Mouse (Mus musculus) hindbrain, embryonic 16.5 days (tissue): ENCODE measurements around the gene Icam1. TPM values are rescaled to one million over a fixed set of nuclear protein-coding genes. Genes with fewer than 3 reads are reported as not detected.

Experiments
- ATAC-seq: fragments of 200-750 bp; cut with Nextera tagmentation; 2 replicates; pipeline ENCODE4 v1.8.0; 2017; ENCODE audit warnings: moderate TSS enrichment, moderate library complexity
- H3K27ac ChIP-seq: fragments of 300-500 bp; sonication (generic); 2 replicates; pipeline ENCODE4 v1.5.1; 2014; ENCODE audit warnings: low read depth, mild to moderate bottlenecking, control low read depth, low read length, moderate library complexity
- H3K27me3 ChIP-seq: fragments of 300-500 bp; sonication (generic); replicated peaks from 2 replicates; pipeline ENCODE4 v1.6.1; 2014; ENCODE audit warnings: low read length; ENCODE audit not compliant: control insufficient read depth, insufficient read depth
- H3K36me3 ChIP-seq: fragments of 300-500 bp; sonication (generic); 2 replicates; pipeline ENCODE4 v1.6.1; 2014; ENCODE audit warnings: mild to moderate bottlenecking, low read length, moderate library complexity, mixed read lengths; ENCODE audit not compliant: control insufficient read depth, insufficient read depth
- H3K4me1 ChIP-seq: fragments of 300-500 bp; sonication (generic); 2 replicates; pipeline ENCODE4 v1.6.1; 2014; ENCODE audit warnings: low read depth, low read length; ENCODE audit not compliant: control insufficient read depth, insufficient read depth
- H3K4me2 ChIP-seq: fragments of 300-500 bp; sonication (generic); 2 replicates; pipeline ENCODE4 v1.6.1; 2014; ENCODE audit warnings: mild to moderate bottlenecking, low read length, control low read depth, moderate library complexity
- H3K4me3 ChIP-seq: fragments of 300-500 bp; sonication (generic); 2 replicates; pipeline ENCODE4 v1.5.1; 2014; ENCODE audit warnings: mild to moderate bottlenecking, low read length, control low read depth, moderate library complexity
- H3K9ac ChIP-seq: fragments of 300-500 bp; sonication (generic); 2 replicates; pipeline ENCODE4 v1.6.1; 2014; ENCODE audit warnings: low read depth, mild to moderate bottlenecking, control low read depth, low read length, moderate library complexity
- H3K9me3 ChIP-seq: fragments of 300-500 bp; sonication (generic); 2 replicates; pipeline ENCODE4 v1.6.1; 2014; ENCODE audit warnings: mild to moderate bottlenecking, low read length, moderate library complexity; ENCODE audit not compliant: control insufficient read depth
- WGBS: fragments of 180-500 bp; shearing (Covaris S2); extraction: QIAGEN DNeasy Blood & Tissue Kit; methylation state at CpG from one replicate; pipeline ENCODE4 v1.1.7; 2014; 5-methylcytosine and 5-hydroxymethylcytosine counted together
- polyA plus RNA-seq: library from polyadenylated mRNA; unstranded; fragments of >200 nt; fragmentation: Nextera tagmentation; extraction: Ambion mirVana; gene quantifications from 2 replicates; pipeline ENCODE4 v1.2.1, GENCODE M21; 2015

Icam1 gene
- polyA plus RNA-seq, 1 experiment from 2014 or later = 3.4 TPM

DNA sequence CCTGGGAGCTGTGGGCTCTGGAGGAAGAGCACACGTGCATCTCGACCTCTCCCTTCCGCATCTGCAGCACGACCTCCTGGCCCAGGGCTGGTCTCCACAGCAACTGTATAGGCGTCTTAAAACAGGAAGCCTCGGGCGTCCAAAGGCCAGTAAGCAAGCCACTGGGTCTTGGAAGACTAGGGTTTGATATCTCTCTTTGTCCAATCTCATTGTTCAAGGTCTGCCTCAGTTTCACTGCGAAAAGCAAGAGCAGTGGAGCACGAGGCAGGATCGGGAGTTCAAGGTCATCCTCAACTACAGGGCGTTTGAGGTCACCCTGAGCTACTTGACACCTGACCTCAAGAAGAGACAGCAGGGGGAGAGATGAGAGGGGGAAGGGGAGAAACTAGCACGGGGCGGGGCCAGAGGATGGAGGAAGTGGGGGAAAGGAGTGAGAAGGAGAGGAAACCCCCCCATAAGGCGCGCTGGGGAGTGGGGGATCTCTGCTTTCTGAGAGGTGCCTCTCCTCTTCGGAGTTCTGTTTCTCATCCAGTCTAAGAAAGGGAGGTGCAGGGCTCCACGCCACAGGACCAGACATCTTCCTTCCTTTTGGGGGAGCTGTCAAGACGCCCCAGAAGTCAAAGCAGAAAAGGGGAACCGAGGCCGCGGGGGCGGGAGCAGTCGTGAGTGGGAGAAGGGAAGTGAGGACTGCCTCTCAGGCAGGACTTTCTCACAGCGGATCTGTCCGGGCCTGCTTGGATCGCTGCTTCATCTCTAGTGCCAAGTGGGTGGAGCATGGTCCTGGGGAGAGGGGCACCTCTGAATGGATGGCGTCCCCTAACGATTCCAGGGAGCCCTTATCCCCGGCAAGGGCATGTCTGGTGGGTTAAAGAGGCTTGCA, 854 bp upstream of the Icam1 start:
- peak overlapping the region; percentile 8; the same call in 1 of the 2 replicates for H3K9ac ChIP-seq
- no peaks in the 10 kb centered on the region for H3K9me3 ChIP-seq
- H3K36me3 ChIP-seq = no peaks in the 10 kb centered on the region
- H3K4me1 ChIP-seq = no peaks in the 10 kb centered on the region
- no peak for ATAC-seq
- peaks cover 39% of the 10 kb centered on the region for H3K27me3 ChIP-seq
- peak overlapping the region; percentile 42 for H3K4me2 ChIP-seq
- 3% methylated on average over 29 of the region's 29 CpGs for WGBS
- H3K4me3 ChIP-seq = peak overlapping the region; percentile 19
- no peak overlapping the region for H3K27ac ChIP-seq

GRCm38 (mm10) chr9:21016331-21017176, 769 bp downstream of the Icam1 start:
- no peak for ATAC-seq
- peak overlapping the region; percentile 19; the same call in 1 of the 2 replicates for H3K4me3 ChIP-seq

GRCm38 (mm10) chr9:21017177-21017575, 1.4 kb downstream of the Icam1 start:
- Histone ChIP-seq H3K4me3 (no peak overlapping the region), H3K9ac (no peak overlapping the region), H3K27me3 (peaks cover 39% of the 10 kb centered on the region), H3K36me3 (no peaks in the 10 kb centered on the region), H3K27ac (no peak overlapping the region), H3K9me3 (no peaks in the 10 kb centered on the region), H3K4me2 (no peak overlapping the region), H3K4me1 (no peaks in the 10 kb centered on the region)
- WGBS = 33% methylated on average over 4 of the region's 4 CpGs
- no peak for ATAC-seq

More at GRCm38 (mm10) chr9:21016331-21017176, 769 bp downstream of the Icam1 start:
- no peaks in the 10 kb centered on the region for H3K9me3 ChIP-seq
- H3K36me3 ChIP-seq = no peaks in the 10 kb centered on the region
- peak overlapping the region; percentile 10; the same call in 1 of the 2 replicates for H3K4me2 ChIP-seq
- H3K27me3 ChIP-seq = peaks cover 39% of the 10 kb centered on the region
- 5% methylated on average over 17 of the region's 17 CpGs for WGBS
- no peak overlapping the region for H3K9ac ChIP-seq
- no peaks in the 10 kb centered on the region for H3K4me1 ChIP-seq
- no peak overlapping the region for H3K27ac ChIP-seq

- H3K4me2 ChIP-seq = no peak overlapping the region
- H3K27ac ChIP-seq = no peak overlapping the region
- peaks cover 39% of the 10 kb centered on the region for H3K27me3 ChIP-seq
- no peak overlapping the region for H3K4me3 ChIP-seq
- H3K36me3 ChIP-seq = no peaks in the 10 kb centered on the region
- no peaks in the 10 kb centered on the region for H3K4me1 ChIP-seq
- WGBS = 86% methylated on average over 2 of the region's 2 CpGs
- ATAC-seq = no peak
- no peaks in the 10 kb centered on the region for H3K9me3 ChIP-seq
- H3K9ac ChIP-seq = no peak overlapping the region
These were observed 2.8 kb downstream of the Icam1 start for GRCm38 (mm10) chr9:21018600-21018999.

DNA sequence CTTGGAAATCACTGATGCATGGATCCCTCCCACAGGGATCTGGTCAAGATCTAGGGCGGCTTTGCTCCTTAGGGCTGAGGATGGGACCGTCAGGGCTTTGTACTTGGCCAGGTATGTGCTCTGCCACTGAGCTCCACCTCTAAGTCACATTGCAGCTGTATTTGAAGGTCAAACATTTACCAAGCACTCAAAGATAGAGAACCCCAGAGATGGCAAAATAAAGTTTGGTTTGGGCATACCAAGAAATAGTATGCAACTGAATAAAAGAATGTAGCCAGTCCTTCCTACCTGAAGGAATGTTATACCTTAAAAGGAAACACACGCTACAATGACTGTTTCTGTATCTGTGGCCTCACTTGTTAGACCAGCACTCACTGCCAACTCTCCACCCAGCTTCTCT, 5.6 kb downstream of the Icam1 start:
- Histone ChIP-seq H3K27ac (no peak overlapping the region), H3K4me3 (no peak overlapping the region), H3K27me3 (peaks cover 21% of the 10 kb centered on the region), H3K9ac (no peak overlapping the region), H3K4me2 (no peak overlapping the region), H3K4me1 (no peaks in the 10 kb centered on the region), H3K36me3 (no peaks in the 10 kb centered on the region), H3K9me3 (no peaks in the 10 kb centered on the region)
- ATAC-seq = no peak
- WGBS = 91% methylated on average over 3 of the region's 3 CpGs

GRCm38 (mm10) chr9:21022288-21022687, 6.5 kb downstream of the Icam1 start:
- Histone ChIP-seq H3K27ac (no peak overlapping the region), H3K36me3 (no peaks in the 10 kb centered on the region), H3K4me3 (no peak overlapping the region), H3K27me3 (peaks cover 14% of the 10 kb centered on the region), H3K4me1 (no peaks in the 10 kb centered on the region), H3K9ac (no peak overlapping the region), H3K9me3 (no peaks in the 10 kb centered on the region), H3K4me2 (no peak overlapping the region)
- 68% methylated on average over 6 of the region's 6 CpGs for WGBS
- no peak for ATAC-seq

GRCm38 (mm10) chr9:21022726-21023125, 6.9 kb downstream of the Icam1 start:
- 63% methylated on average over 1 of the region's 1 CpGs for WGBS
- Histone ChIP-seq H3K27me3 (peaks cover 9% of the 10 kb centered on the region), H3K4me1 (no peaks in the 10 kb centered on the region), H3K27ac (no peak overlapping the region), H3K4me3 (no peak overlapping the region), H3K9me3 (no peaks in the 10 kb centered on the region), H3K36me3 (no peaks in the 10 kb centered on the region), H3K4me2 (no peak overlapping the region), H3K9ac (no peak overlapping the region)
- ATAC-seq = no peak

DNA sequence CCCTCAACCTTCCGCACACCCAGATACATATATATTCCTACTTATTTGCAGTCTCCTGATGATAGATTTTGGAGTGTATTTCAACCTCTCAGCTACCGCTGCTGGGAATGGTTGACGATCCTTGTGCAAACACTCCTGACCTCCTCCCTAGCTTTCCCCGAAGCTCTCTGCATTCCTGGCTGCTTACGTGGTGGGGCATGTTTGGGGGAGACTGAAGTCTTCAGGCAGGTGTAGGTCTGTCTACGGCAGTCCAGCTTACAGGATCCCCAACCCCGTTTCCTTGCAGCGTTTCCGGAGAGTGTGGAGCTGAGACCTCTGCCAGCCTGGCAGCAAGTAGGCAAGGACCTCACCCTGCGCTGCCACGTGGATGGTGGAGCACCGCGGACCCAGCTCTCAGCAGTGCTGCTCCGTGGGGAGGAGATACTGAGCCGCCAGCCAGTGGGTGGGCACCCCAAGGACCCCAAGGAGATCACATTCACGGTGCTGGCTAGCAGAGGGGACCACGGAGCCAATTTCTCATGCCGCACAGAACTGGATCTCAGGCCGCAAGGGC, 9.5 kb downstream of the Icam1 start:
- Histone ChIP-seq H3K4me1 (peaks cover 11% of the 10 kb centered on the region), H3K4me2 (no peak overlapping the region), H3K36me3 (no peaks in the 10 kb centered on the region), H3K4me3 (no peak overlapping the region), H3K27ac (no peak overlapping the region), H3K9ac (no peak overlapping the region), H3K9me3 (no peaks in the 10 kb centered on the region), H3K27me3 (peaks cover 18% of the 10 kb centered on the region)
- ATAC-seq = no peak
- WGBS = 70% methylated on average over 19 of the region's 19 CpGs

DNA sequence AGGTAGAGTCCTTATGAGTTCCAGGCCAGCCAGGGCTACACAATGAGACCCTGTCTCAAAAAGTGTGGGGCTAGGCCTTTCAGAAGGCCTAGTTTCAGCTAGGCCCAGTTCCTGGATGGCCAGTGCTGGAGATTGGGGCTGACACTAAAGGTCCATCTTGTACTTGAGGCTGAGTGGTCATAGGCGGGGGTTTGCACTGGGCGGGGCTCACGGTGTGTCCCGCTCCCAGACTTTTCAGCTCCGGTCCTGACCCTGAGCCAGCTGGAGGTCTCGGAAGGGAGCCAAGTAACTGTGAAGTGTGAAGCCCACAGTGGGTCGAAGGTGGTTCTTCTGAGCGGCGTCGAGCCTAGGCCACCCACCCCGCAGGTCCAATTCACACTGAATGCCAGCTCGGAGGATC, 11.1 kb downstream of the Icam1 start:
- H3K27me3 ChIP-seq = peaks cover 19% of the 10 kb centered on the region
- no peaks in the 10 kb centered on the region for H3K9me3 ChIP-seq
- H3K9ac ChIP-seq = no peak overlapping the region
- no peaks in the 10 kb centered on the region for H3K36me3 ChIP-seq
- ATAC-seq = no peak
- no peak overlapping the region for H3K27ac ChIP-seq
- WGBS = 80% methylated on average over 12 of the region's 12 CpGs
- no peak overlapping the region for H3K4me3 ChIP-seq
- H3K4me1 ChIP-seq = peaks cover 20% of the 10 kb centered on the region
- no peak overlapping the region for H3K4me2 ChIP-seq
